Mouse (Mus musculus): ENCODE results near the gene Chpt1. TPM values are rescaled to one million over a fixed set of nuclear protein-coding genes. Genes with fewer than 3 reads are reported as not detected.

Gene Chpt1
- polyA plus RNA-seq, 1 experiment: not detected

GRCm38 (mm10) chr10:88420655-88421435, 83.0 kb downstream of the Chpt1 start:
- 87% methylated on average over 19 of the region's 19 CpGs for WGBS
- no peak overlapping the region for H3K27ac ChIP-seq (ENCODE audit: insufficient read depth, low read depth, low read length)
- no peak overlapping the region for H3K4me3 ChIP-seq (ENCODE audit: insufficient read depth, low read depth, low read length)
- peaks cover 21% of the 10 kb centered on the region for H3K4me1 ChIP-seq (ENCODE audit: control insufficient read depth, insufficient read depth, low read length)
- TF ChIP-seq POLR2A (IDR thresholded peaks at IDR 0.05; ENCODE audit: insufficient read depth, low read depth, low read length): no peak
- TF ChIP-seq CTCF (IDR thresholded peaks at IDR 0.05; ENCODE audit: insufficient read depth, low read depth, low read length): no peak

DNA sequence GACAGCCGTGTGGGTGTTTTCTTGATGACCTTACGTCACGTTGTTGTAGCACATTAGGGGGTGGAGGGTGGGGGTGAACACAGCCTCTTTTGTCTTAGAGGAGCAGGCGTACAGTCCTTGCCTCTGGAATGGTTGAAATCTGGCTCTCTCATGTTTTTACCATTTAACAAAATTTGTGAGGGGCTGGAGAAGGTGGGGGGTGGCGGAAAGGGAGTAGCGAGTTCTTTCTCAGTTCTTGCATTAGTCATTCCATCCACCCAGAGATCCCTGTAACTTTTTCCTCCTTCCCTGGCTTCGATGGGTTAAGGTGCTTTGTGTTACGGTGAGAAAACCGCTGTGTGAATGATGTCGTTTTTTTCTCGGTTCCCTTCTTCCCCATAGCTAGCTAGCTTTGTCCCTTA, 83.7 kb downstream of the Chpt1 start:
- no peak for TF ChIP-seq POLR2A (IDR thresholded peaks at IDR 0.05; ENCODE audit: insufficient read depth, low read depth, low read length)
- peaks cover 21% of the 10 kb centered on the region for H3K4me1 ChIP-seq (ENCODE audit: control insufficient read depth, insufficient read depth, low read length)

DNA sequence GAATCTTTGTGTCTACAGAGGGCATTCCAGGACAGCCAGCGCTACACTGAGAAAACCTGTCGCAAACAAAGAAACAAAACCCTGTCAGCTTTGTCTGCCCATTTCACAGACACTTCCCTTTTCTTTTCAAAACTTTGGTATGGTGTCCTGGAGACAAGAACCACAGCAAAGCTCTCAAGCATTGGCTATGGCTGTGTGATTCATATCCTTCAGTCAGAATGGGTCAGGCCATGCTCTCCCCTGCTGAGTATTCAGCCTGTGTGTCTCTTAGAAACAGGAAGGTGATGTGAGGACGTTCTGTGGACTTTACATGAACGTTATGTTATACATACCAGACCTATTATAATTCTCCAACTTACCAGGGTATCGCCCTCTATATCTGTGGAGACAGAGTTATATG, 86.2 kb downstream of the Chpt1 start:
- Histone ChIP-seq H3K27ac (ENCODE audit: insufficient read depth, low read depth, low read length) (no peak overlapping the region), H3K4me3 (ENCODE audit: insufficient read depth, low read depth, low read length) (no peak overlapping the region), H3K4me1 (ENCODE audit: control insufficient read depth, insufficient read depth, low read length) (peaks cover 24% of the 10 kb centered on the region)
- WGBS: 89% methylated on average over 5 of the region's 5 CpGs
- TF ChIP-seq CTCF (IDR thresholded peaks at IDR 0.05; ENCODE audit: insufficient read depth, low read depth, low read length) (no peak), POLR2A (IDR thresholded peaks at IDR 0.05; ENCODE audit: insufficient read depth, low read depth, low read length) (no peak)

More for the DNA sequence above, 83.7 kb downstream of the Chpt1 start:
- Histone ChIP-seq H3K27ac (ENCODE audit: insufficient read depth, low read depth, low read length) (no peak overlapping the region), H3K4me3 (ENCODE audit: insufficient read depth, low read depth, low read length) (no peak overlapping the region)
- WGBS: 48% methylated on average over 11 of the region's 11 CpGs

GRCm38 (mm10) chr10:88412290-88412995, 91.4 kb downstream of the Chpt1 start:
- Histone ChIP-seq H3K4me1 (ENCODE audit: control insufficient read depth, insufficient read depth, low read length) (peaks cover 11% of the 10 kb centered on the region), H3K27ac (ENCODE audit: insufficient read depth, low read depth, low read length) (no peak overlapping the region), H3K4me3 (ENCODE audit: insufficient read depth, low read depth, low read length) (no peak overlapping the region)
- TF ChIP-seq POLR2A (IDR thresholded peaks at IDR 0.05; ENCODE audit: insufficient read depth, low read depth, low read length): no peak
- TF ChIP-seq CTCF (IDR thresholded peaks at IDR 0.05; ENCODE audit: insufficient read depth, low read depth, low read length): no peak
- WGBS: 62% methylated on average over 17 of the region's 17 CpGs

GRCm38 (mm10) chr10:88409751-88410150, 94.1 kb downstream of the Chpt1 start:
- no peak overlapping the region for H3K27ac ChIP-seq (ENCODE audit: insufficient read depth, low read depth, low read length)
- H3K4me3 ChIP-seq (ENCODE audit: insufficient read depth, low read depth, low read length): no peak overlapping the region
- TF ChIP-seq POLR2A (IDR thresholded peaks at IDR 0.05; ENCODE audit: insufficient read depth, low read depth, low read length) (no peak), CTCF (IDR thresholded peaks at IDR 0.05; ENCODE audit: insufficient read depth, low read depth, low read length) (no peak)
- WGBS: 71% methylated on average over 2 of the region's 2 CpGs
- peaks cover 11% of the 10 kb centered on the region for H3K4me1 ChIP-seq (ENCODE audit: control insufficient read depth, insufficient read depth, low read length)

- no peak overlapping the region for H3K27ac ChIP-seq (ENCODE audit: insufficient read depth, low read depth, low read length)
- TF ChIP-seq POLR2A (IDR thresholded peaks at IDR 0.05; ENCODE audit: insufficient read depth, low read depth, low read length) (no peak), CTCF (IDR thresholded peaks at IDR 0.05; ENCODE audit: insufficient read depth, low read depth, low read length) (no peak)
- 90% methylated on average over 12 of the region's 12 CpGs for WGBS
Measured at GRCm38 (mm10) chr10:88407875-88408631, 95.8 kb downstream of the Chpt1 start.

DNA sequence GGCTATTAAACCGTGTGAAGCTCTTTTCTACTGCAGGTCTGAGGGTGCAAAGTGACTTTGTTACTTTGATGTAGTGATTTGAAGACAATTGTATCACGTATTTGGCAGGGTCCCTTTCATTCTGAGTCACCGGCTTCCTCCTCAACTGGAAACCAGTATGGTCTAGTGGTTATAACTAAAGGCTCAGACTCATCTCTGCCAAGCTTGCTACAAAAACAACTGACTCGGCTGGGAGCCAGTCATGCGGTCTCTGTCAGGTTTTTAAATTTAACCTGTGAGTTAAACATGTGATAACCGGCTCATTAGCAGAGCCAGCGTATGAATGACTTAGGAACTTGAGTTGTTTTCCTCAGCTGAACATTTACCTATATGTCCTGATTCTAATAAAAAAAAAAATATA, 98.1 kb downstream of the Chpt1 start:
- no peak overlapping the region for H3K4me3 ChIP-seq (ENCODE audit: insufficient read depth, low read depth, low read length)
- TF ChIP-seq CTCF (IDR thresholded peaks at IDR 0.05; ENCODE audit: insufficient read depth, low read depth, low read length) (no peak), POLR2A (IDR thresholded peaks at IDR 0.05; ENCODE audit: insufficient read depth, low read depth, low read length) (no peak)
- WGBS: 77% methylated on average over 7 of the region's 7 CpGs
- H3K4me1 ChIP-seq (ENCODE audit: control insufficient read depth, insufficient read depth, low read length): no peaks in the 10 kb centered on the region
- no peak overlapping the region for H3K27ac ChIP-seq (ENCODE audit: insufficient read depth, low read depth, low read length)

More at GRCm38 (mm10) chr10:88407875-88408631, 95.8 kb downstream of the Chpt1 start:
- Histone ChIP-seq H3K4me1 (ENCODE audit: control insufficient read depth, insufficient read depth, low read length) (peaks cover 8% of the 10 kb centered on the region), H3K4me3 (ENCODE audit: insufficient read depth, low read depth, low read length) (no peak overlapping the region)

DNA sequence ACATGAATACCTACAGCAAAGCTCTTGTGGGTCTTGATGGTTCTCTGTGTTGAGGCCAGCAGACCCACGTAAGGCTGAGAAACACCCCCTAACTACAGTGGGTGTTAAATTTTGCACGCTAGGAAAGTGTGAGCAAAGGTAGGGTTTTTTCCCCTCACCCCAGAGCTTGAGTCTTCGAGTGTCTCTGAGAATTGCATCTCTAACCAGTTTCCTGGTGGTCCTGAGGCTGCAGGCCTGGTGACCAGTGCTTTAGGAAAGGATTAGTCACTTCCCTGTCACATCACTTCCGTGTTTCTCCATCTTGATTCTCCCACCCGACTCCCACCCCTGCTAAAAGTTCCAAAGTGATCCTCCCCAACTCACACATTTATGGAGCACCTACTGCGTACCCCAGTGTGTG, 99.7 kb downstream of the Chpt1 start:
- H3K4me1 ChIP-seq (ENCODE audit: control insufficient read depth, insufficient read depth, low read length): no peaks in the 10 kb centered on the region
- WGBS: 88% methylated on average over 6 of the region's 6 CpGs
- H3K27ac ChIP-seq (ENCODE audit: insufficient read depth, low read depth, low read length): no peak overlapping the region
- TF ChIP-seq CTCF (IDR thresholded peaks at IDR 0.05; ENCODE audit: insufficient read depth, low read depth, low read length) (no peak), POLR2A (IDR thresholded peaks at IDR 0.05; ENCODE audit: insufficient read depth, low read depth, low read length) (no peak)
- no peak overlapping the region for H3K4me3 ChIP-seq (ENCODE audit: insufficient read depth, low read depth, low read length)

GRCm38 (mm10) chr10:88403021-88403420, 100.9 kb downstream of the Chpt1 start:
- WGBS: 93% methylated on average over 4 of the region's 4 CpGs
- no peak for TF ChIP-seq CTCF (IDR thresholded peaks at IDR 0.05; ENCODE audit: insufficient read depth, low read depth, low read length)
- no peak for TF ChIP-seq POLR2A (IDR thresholded peaks at IDR 0.05; ENCODE audit: insufficient read depth, low read depth, low read length)

More at GRCm38 (mm10) chr10:88403021-88403420, 100.9 kb downstream of the Chpt1 start:
- no peaks in the 10 kb centered on the region for H3K4me1 ChIP-seq (ENCODE audit: control insufficient read depth, insufficient read depth, low read length)
- no peak overlapping the region for H3K4me3 ChIP-seq (ENCODE audit: insufficient read depth, low read depth, low read length)
- no peak overlapping the region for H3K27ac ChIP-seq (ENCODE audit: insufficient read depth, low read depth, low read length)

Other genes with a start within 250 kb of the Chpt1 start
- gene Dram1, start 125.0 kb downstream of the Chpt1 start, polyA plus RNA-seq (2012; ENCODE audit: insufficient read depth, insufficient read length, low replicate concordance, missing spikeins): not detected in 2 replicates
- gene Gnptab, start 124.9 kb downstream of the Chpt1 start, polyA plus RNA-seq (2012; ENCODE audit: insufficient read depth, insufficient read length, low replicate concordance, missing spikeins): not detected in 2 replicates
- gene Sycp3, start 44.5 kb downstream of the Chpt1 start, polyA plus RNA-seq (2012; ENCODE audit: insufficient read depth, insufficient read length, low replicate concordance, missing spikeins): not detected in 2 replicates
- not detected in 2 replicates for gene Mybpc1, start 101.1 kb upstream of the Chpt1 start, polyA plus RNA-seq (2012; ENCODE audit: insufficient read depth, insufficient read length, low replicate concordance, missing spikeins)
- not detected in 2 replicates for gene Spic, start 180.9 kb upstream of the Chpt1 start, polyA plus RNA-seq (2012; ENCODE audit: insufficient read depth, insufficient read length, low replicate concordance, missing spikeins)
- gene Arl1, start 226.8 kb upstream of the Chpt1 start, polyA plus RNA-seq (2012; ENCODE audit: insufficient read depth, insufficient read length, low replicate concordance, missing spikeins): not detected in 2 replicates

All from olfactory bulb, adult 2 months (tissue).